Mouse (Mus musculus) CH12.LX (cell line): ENCODE data around the gene Gstp1. TPM values are rescaled to one million over a fixed set of nuclear protein-coding genes. Genes with fewer than 3 reads are reported as not detected.

Experiments used
- DNase-seq: peaks from one replicate; pipeline ENCODE4 v3.0.0-alpha.2; 2013; ENCODE audit errors: extremely low read depth
- H3K27ac ChIP-seq: 2 replicates; pipeline ENCODE4 v1.5.1; 2012; ENCODE audit warnings: low read depth, mild to moderate bottlenecking, control low read depth, moderate library complexity; ENCODE audit not compliant: insufficient read depth
- H3K27me3 ChIP-seq: replicated peaks from 2 replicates; pipeline ENCODE3; 2012; ENCODE audit warnings: inconsistent platforms
- H3K36me3 ChIP-seq, 2 experiments: replicated peaks in 1 of 2; 2 replicates each; pipeline versions ENCODE3 to v1.6.1; 2012; ENCODE audit warnings: inconsistent platforms in 1 of 2, low read length in 1 of 2, mild to moderate bottlenecking in 1 of 2, mixed read lengths in 1 of 2, moderate library complexity in 1 of 2; ENCODE audit not compliant: control insufficient read depth in 1 of 2, insufficient read depth in 1 of 2
- H3K4me1 ChIP-seq, 2 experiments: 2 replicates each; pipeline ENCODE4 v1.6.1; 2012; ENCODE audit warnings: inconsistent platforms in 1 of 2, moderate library complexity in 1 of 2; ENCODE audit not compliant: insufficient read depth in 2 of 2, control insufficient read depth in 1 of 2
- H3K4me2 ChIP-seq: 2 replicates; pipeline ENCODE4 v1.6.1; 2012; ENCODE audit warnings: low read depth, mild to moderate bottlenecking, control low read depth; ENCODE audit not compliant: poor library complexity, insufficient read depth, severe bottlenecking
- H3K4me3 ChIP-seq, 3 experiments: fragments of 150-350 bp in 1 of 3; sonication (generic) in 1 of 3; replicated peaks in 1 of 3; 2 replicates each; pipeline versions ENCODE3 to v1.5.1; 2011 to 2012; ENCODE audit warnings: low read depth in 2 of 3, low read length in 2 of 3, mild to moderate bottlenecking in 2 of 3, moderate library complexity in 2 of 3, control low read depth in 1 of 3, improper control_type of control experiment in 1 of 3, inconsistent platforms in 1 of 3, mixed read lengths in 1 of 3; ENCODE audit not compliant: poor library complexity in 1 of 3
- H3K79me2 ChIP-seq: replicated peaks from 2 replicates; pipeline ENCODE4 v1.6.1; 2012; ENCODE audit warnings: mild to moderate bottlenecking, moderate library complexity; ENCODE audit not compliant: control insufficient read depth, poor library complexity, insufficient read depth, severe bottlenecking; ENCODE audit errors: extremely low read depth
- H3K9ac ChIP-seq: 2 replicates; pipeline ENCODE4 v1.6.1; 2012; ENCODE audit warnings: low read depth, mild to moderate bottlenecking, control low read depth, moderate library complexity; ENCODE audit not compliant: insufficient read depth
- H3K9me3 ChIP-seq: replicated peaks from 2 replicates; pipeline ENCODE3; 2012; ENCODE audit warnings: low read length, inconsistent platforms, mixed read lengths
- BHLHE40 ChIP-seq: IDR thresholded peaks from 2 replicates; pipeline ENCODE4 v1.6.1; 2011; ENCODE audit warnings: mild to moderate bottlenecking, low read depth, low read length, improper control_type of control experiment
- CHD1 ChIP-seq: IDR thresholded peaks from 2 replicates; pipeline ENCODE4 v1.6.1; 2012; ENCODE audit warnings: low read depth, low read length, improper control_type of control experiment, inconsistent platforms
- CHD2 ChIP-seq: IDR thresholded peaks from 2 replicates; pipeline ENCODE4 v1.6.1; 2011; ENCODE audit warnings: low read length, improper control_type of control experiment
- CTCF ChIP-seq, 2 experiments: IDR thresholded peaks in 1 of 2; conservative IDR thresholded peaks in 1 of 2; 2 replicates each; pipeline ENCODE4 v1.5.1; 2011 to 2012; ENCODE audit warnings: low read depth in 2 of 2, low read length in 2 of 2, improper control_type of control experiment in 1 of 2, inconsistent platforms in 1 of 2, mild to moderate bottlenecking in 1 of 2, moderate library complexity in 1 of 2
- E2F4 ChIP-seq: IDR thresholded peaks from 2 replicates; pipeline ENCODE4 v1.6.1; 2011; ENCODE audit warnings: low read depth, low read length, improper control_type of control experiment; ENCODE audit not compliant: insufficient replicate concordance
- ELF1 ChIP-seq: IDR thresholded peaks from 2 replicates; pipeline ENCODE4 v1.6.1; 2014; ENCODE audit warnings: low read depth, mild to moderate bottlenecking, inconsistent platforms, low read length, improper control_type of control experiment
- EP300 ChIP-seq: IDR thresholded peaks from 2 replicates; pipeline ENCODE4 v1.6.1; 2011; ENCODE audit warnings: low read length, improper control_type of control experiment
- ETS1 ChIP-seq: conservative IDR thresholded peaks from 2 replicates; pipeline ENCODE4 v1.6.1; 2012; ENCODE audit warnings: low read depth, mild to moderate bottlenecking, inconsistent platforms, low read length, improper control_type of control experiment, moderate library complexity
- GABPA ChIP-seq: IDR thresholded peaks from 2 replicates; pipeline ENCODE4 v1.6.1; 2012; ENCODE audit warnings: low read depth, low read length, improper control_type of control experiment, inconsistent platforms; ENCODE audit not compliant: insufficient replicate concordance
- HCFC1 ChIP-seq: IDR thresholded peaks from 2 replicates; pipeline ENCODE4 v1.6.1; 2012; ENCODE audit warnings: low read depth, mild to moderate bottlenecking, inconsistent platforms, low read length, improper control_type of control experiment
- IRF4 ChIP-seq: IDR thresholded peaks from 2 replicates; pipeline ENCODE4 v1.6.1; 2014; ENCODE audit warnings: low read depth, mild to moderate bottlenecking, inconsistent platforms, low read length, improper control_type of control experiment
- JUN ChIP-seq: IDR thresholded peaks from 2 replicates; pipeline ENCODE4 v1.6.1; 2011; ENCODE audit warnings: low read depth, mild to moderate bottlenecking, low read length, improper control_type of control experiment, moderate library complexity; ENCODE audit not compliant: insufficient read depth
- JUND ChIP-seq: conservative IDR thresholded peaks from 2 replicates; pipeline ENCODE4 v1.6.1; 2011; ENCODE audit warnings: low read depth, low read length, improper control_type of control experiment
- KAT2A ChIP-seq: IDR thresholded peaks from 2 replicates; pipeline ENCODE4 v1.6.1; 2012; ENCODE audit warnings: low read length, improper control_type of control experiment, inconsistent platforms; ENCODE audit not compliant: insufficient replicate concordance
- MAFK ChIP-seq: IDR thresholded peaks from 2 replicates; pipeline ENCODE4 v1.6.1; 2011; ENCODE audit warnings: low read length, improper control_type of control experiment; ENCODE audit not compliant: insufficient replicate concordance
- MAX ChIP-seq: IDR thresholded peaks from 2 replicates; pipeline ENCODE4 v1.6.1; 2011; ENCODE audit warnings: low read length, improper control_type of control experiment
- MAZ ChIP-seq: IDR thresholded peaks from 2 replicates; pipeline ENCODE4 v1.6.1; 2012; ENCODE audit warnings: low read depth, mild to moderate bottlenecking, inconsistent platforms, low read length, improper control_type of control experiment, moderate library complexity
- MEF2A ChIP-seq: IDR thresholded peaks from 2 replicates; pipeline ENCODE4 v1.6.1; 2014; ENCODE audit warnings: low read depth, mild to moderate bottlenecking, inconsistent platforms, low read length, improper control_type of control experiment, borderline replicate concordance
- MXI1 ChIP-seq: IDR thresholded peaks from 2 replicates; pipeline ENCODE4 v1.6.1; 2011; ENCODE audit warnings: mild to moderate bottlenecking, low read depth, low read length, improper control_type of control experiment
- MYC ChIP-seq: IDR thresholded peaks from 2 replicates; pipeline ENCODE4 v1.6.1; 2011; ENCODE audit warnings: low read depth, mild to moderate bottlenecking, improper control_type of control experiment, low read length
- NELFE ChIP-seq: IDR thresholded peaks from 2 replicates; pipeline ENCODE4 v1.6.1; 2011; ENCODE audit warnings: low read depth, low read length, improper control_type of control experiment
- NRF1 ChIP-seq: IDR thresholded peaks from 2 replicates; pipeline ENCODE4 v1.6.1; 2014; ENCODE audit warnings: low read depth, mild to moderate bottlenecking, inconsistent platforms, low read length, improper control_type of control experiment, moderate library complexity
- PAX5 ChIP-seq: IDR thresholded peaks from 2 replicates; pipeline ENCODE4 v1.6.1; 2012; ENCODE audit warnings: low read length, inconsistent platforms, mixed read lengths
- POLR2A ChIP-seq: IDR thresholded peaks from 2 replicates; pipeline ENCODE4 v1.6.1; 2011; ENCODE audit warnings: low read depth, mild to moderate bottlenecking, improper control_type of control experiment, low read length
- POLR2AphosphoS2 ChIP-seq: IDR thresholded peaks from 2 replicates; pipeline ENCODE4 v1.6.1; 2011; ENCODE audit warnings: low read depth, low read length, improper control_type of control experiment
- RAD21 ChIP-seq: IDR thresholded peaks from 2 replicates; pipeline ENCODE4 v1.6.1; 2011; ENCODE audit warnings: low read depth, mild to moderate bottlenecking, low read length, improper control_type of control experiment, moderate library complexity
- RCOR1 ChIP-seq: conservative IDR thresholded peaks from 2 replicates; pipeline ENCODE4 v1.6.1; 2012; ENCODE audit warnings: low read depth, mild to moderate bottlenecking, inconsistent platforms, low read length, improper control_type of control experiment
- SIN3A ChIP-seq: IDR thresholded peaks from 2 replicates; pipeline ENCODE4 v1.6.1; 2012; ENCODE audit warnings: low read length, improper control_type of control experiment, inconsistent platforms
- SMC3 ChIP-seq: IDR thresholded peaks from 2 replicates; pipeline ENCODE4 v1.6.1; 2011; ENCODE audit warnings: low read depth, low read length, improper control_type of control experiment
- TBP ChIP-seq: conservative IDR thresholded peaks from 2 replicates; pipeline ENCODE4 v1.6.1; 2011; ENCODE audit warnings: low read depth, low read length, improper control_type of control experiment
- TCF12 ChIP-seq: IDR thresholded peaks from 2 replicates; pipeline ENCODE4 v1.6.1; 2014; ENCODE audit warnings: low read depth, mild to moderate bottlenecking, inconsistent platforms, low read length, improper control_type of control experiment
- UBTF ChIP-seq: IDR thresholded peaks from 2 replicates; pipeline ENCODE4 v1.6.1; 2012; ENCODE audit warnings: low read depth, mild to moderate bottlenecking, inconsistent platforms, low read length, improper control_type of control experiment, moderate library complexity
- USF1 ChIP-seq: IDR thresholded peaks from 2 replicates; pipeline ENCODE4 v1.6.1; 2014; ENCODE audit warnings: low read depth, mild to moderate bottlenecking, inconsistent platforms, low read length, improper control_type of control experiment
- USF2 ChIP-seq: conservative IDR thresholded peaks from 2 replicates; pipeline ENCODE4 v1.6.1; 2011; ENCODE audit warnings: low read depth, low read length, improper control_type of control experiment
- ZC3H11A ChIP-seq: IDR thresholded peaks from 2 replicates; pipeline ENCODE4 v1.6.1; 2012; ENCODE audit warnings: low read depth, mild to moderate bottlenecking, inconsistent platforms, low read length, improper control_type of control experiment
- ZKSCAN1 ChIP-seq: IDR thresholded peaks from 2 replicates; pipeline ENCODE4 v1.6.1; 2012; ENCODE audit warnings: low read depth, inconsistent platforms, low read length, improper control_type of control experiment, borderline replicate concordance
- ZMIZ1 ChIP-seq: IDR thresholded peaks from 2 replicates; pipeline ENCODE4 v1.6.1; 2012; ENCODE audit warnings: low read depth, mild to moderate bottlenecking, inconsistent platforms, low read length, improper control_type of control experiment
- ZNF384 ChIP-seq: IDR thresholded peaks from 2 replicates; pipeline ENCODE4 v1.6.1; 2012; ENCODE audit warnings: low read depth, low read length, improper control_type of control experiment, inconsistent platforms
- dilution Hi-C: fragments of 300-500 bp; cut with MboI; formaldehyde crosslinking; loops from 2 replicates; pipeline ENCODE4 v1.14.3; 2020; ENCODE audit warnings: low sequenced_read_pairs; ENCODE audit not compliant: extremely low pct_unique_long_range_greater_than_20kb, extremely low pct_ligation_motif_present
- in situ Hi-C: fragments of 300-500 bp; cut with MboI; formaldehyde crosslinking; loops from 3 replicates; pipeline ENCODE4 v1.14.3; 2019; ENCODE audit warnings: low sequenced_read_pairs, low pct_ligation_motif_present, low pct_unique_long_range_greater_than_20kb, mixed read lengths
- polyA plus RNA-seq: library from polyadenylated mRNA; unstranded; fragments of >175 nt; gene quantifications from 2 replicates; pipeline ENCODE4 v1.2.1, GENCODE M21; 2012; ENCODE audit warnings: low read depth; ENCODE audit not compliant: insufficient read length
- total RNA-seq, 2 experiments: library from RNA; depleted of rRNA; stranded (reverse); fragments of 300-350 nt in 1 of 2; fragments of >200 nt in 1 of 2; gene quantifications; 2 replicates each; pipeline ENCODE4 v1.2.3; 2012 to 2014

The Gstp1 gene
- total and polyA plus RNA-seq, 3 experiments: 333 to 696 (median 529) TPM

- Histone ChIP-seq H3K27ac (peak overlapping the region; percentile 85), H3K79me2 (no peaks in the 10 kb centered on the region), H3K27me3 (no peaks in the 10 kb centered on the region), H3K4me2 (peak overlapping the region; percentile 41; the same call in 1 of the 2 replicates), H3K4me3 (no peak overlapping the region), H3K9me3 (peaks cover 18% of the 10 kb centered on the region), H3K4me1 (peaks cover 8 to 22% of the 10 kb centered on the region in 2 experiments; a peak in 3 of 4 replicates), H3K36me3 (no peaks in the 10 kb centered on the region), H3K9ac (peak overlapping the region; percentile 54; the same call in 1 of the 2 replicates)
- in situ Hi-C loops: no loop called here
- 0 out of 2 replicates have a peak, but pooled peaks have one; percentile 34 for TF ChIP-seq MXI1
- TF ChIP-seq MAX: peak; percentile 61
- no peak for TF ChIP-seq USF1
- peak; percentile 25 for TF ChIP-seq SMC3
- 0 out of 2 replicates have a peak, but pooled peaks have one; percentile 37 for TF ChIP-seq NELFE
- TF ChIP-seq RAD21: no peak; the same call in 1 of the 2 replicates
- TF ChIP-seq ZC3H11A: peak; percentile 12; the same call in 1 of the 2 replicates
- TF ChIP-seq MYC: 0 out of 2 replicates have a peak, but pooled peaks have one; percentile 63
- peak; percentile 70 for TF ChIP-seq CHD2
- peak; percentile 84 for TF ChIP-seq MEF2A
- TF ChIP-seq IRF4: peak; percentile 99
- no peak for TF ChIP-seq GABPA
- TF ChIP-seq TCF12: peak; percentile 74
- 0 out of 2 replicates have a peak, but pooled peaks have one; percentile 23 for TF ChIP-seq MAZ
- TF ChIP-seq CTCF (conservative IDR thresholded peaks at IDR 0.05 in 1 of 2, IDR thresholded peaks at IDR 0.05 in 1 of 2; ENCODE audit: low read depth in 2 of 2, low read length in 2 of 2): no peak
- peak; percentile 58; the same call in 1 of the 2 replicates for TF ChIP-seq TBP
- peak; percentile 81; the same call in 1 of the 2 replicates for TF ChIP-seq E2F4
- peak; percentile 82 for TF ChIP-seq RCOR1
- no peak for TF ChIP-seq ZKSCAN1
- peak; percentile 56 for TF ChIP-seq SIN3A
- TF ChIP-seq ZMIZ1: 0 out of 2 replicates have a peak, but pooled peaks have one; percentile 48
- TF ChIP-seq ZNF384: no peak
- TF ChIP-seq PAX5: no peak
- TF ChIP-seq MAFK: peak; percentile 71; the same call in 1 of the 2 replicates
- no peak for TF ChIP-seq UBTF
- TF ChIP-seq JUN: peak; percentile 35; the same call in 1 of the 2 replicates
- no peak for TF ChIP-seq USF2
- no peak for TF ChIP-seq JUND
- TF ChIP-seq ETS1: peak; percentile 61; the same call in 1 of the 2 replicates
- 0 out of 2 replicates have a peak, but pooled peaks have one; percentile 42 for TF ChIP-seq ELF1
- peak; percentile 38; the same call in 1 of the 2 replicates for TF ChIP-seq HCFC1
- TF ChIP-seq POLR2A: no peak
- peak; percentile 60 for TF ChIP-seq BHLHE40
- peak; percentile 99 for TF ChIP-seq CHD1
- no peak for TF ChIP-seq POLR2AphosphoS2
- 0 out of 2 replicates have a peak, but pooled peaks have one; percentile 22 for TF ChIP-seq NRF1
- peak; percentile 96 for TF ChIP-seq EP300
- TF ChIP-seq KAT2A: 0 out of 2 replicates have a peak, but pooled peaks have one; percentile 45
- DNase-seq: peak; percentile 71
- dilution Hi-C loops: no loop called here
Observed at GRCm38 (mm10) chr19:4046866-4047254, 9.1 kb upstream of the Gstp1 start.
